Mouse (Mus musculus) hindbrain, embryonic 15.5 days (tissue): Measurements from ENCODE around the gene Get4. TPM values are rescaled to one million over a fixed set of nuclear protein-coding genes. Genes with fewer than 3 reads are reported as not detected.

Experiments used
- ATAC-seq: fragments of 200-750 bp; cut with Nextera tagmentation; 2 replicates; pipeline ENCODE4 v1.8.0; 2017; ENCODE audit warnings: low read depth, moderate number of reproducible peaks, moderate TSS enrichment; ENCODE audit not compliant: low FRiP score
- H3K27ac ChIP-seq: fragments of 300-500 bp; sonication (generic); replicated peaks from 2 replicates; pipeline ENCODE4 v1.5.1; 2015; ENCODE audit warnings: mild to moderate bottlenecking, inconsistent platforms
- H3K27me3 ChIP-seq: fragments of 300-500 bp; sonication (generic); 2 replicates; pipeline ENCODE4 v1.6.1; 2015; ENCODE audit warnings: control low read depth, inconsistent platforms
- H3K36me3 ChIP-seq: fragments of 300-500 bp; sonication (generic); 2 replicates; pipeline ENCODE4 v1.6.1; 2015; ENCODE audit warnings: control low read depth, inconsistent platforms
- H3K4me1 ChIP-seq: fragments of 300-500 bp; sonication (generic); replicated peaks from 2 replicates; pipeline ENCODE4 v1.6.1; 2015; ENCODE audit warnings: control low read depth, inconsistent platforms
- H3K4me2 ChIP-seq: fragments of 300-500 bp; sonication (generic); 2 replicates; pipeline ENCODE4 v1.6.1; 2015; ENCODE audit warnings: moderate library complexity, mild to moderate bottlenecking, inconsistent platforms
- H3K4me3 ChIP-seq: fragments of 300-500 bp; sonication (generic); 2 replicates; pipeline ENCODE4 v1.5.1; 2015; ENCODE audit warnings: mild to moderate bottlenecking, inconsistent platforms
- H3K9ac ChIP-seq: fragments of 300-500 bp; sonication (generic); 2 replicates; pipeline ENCODE4 v1.6.1; 2015; ENCODE audit warnings: inconsistent platforms
- H3K9me3 ChIP-seq: fragments of 300-500 bp; sonication (generic); 2 replicates; pipeline ENCODE4 v1.6.1; 2016; ENCODE audit warnings: control low read depth, inconsistent platforms
- WGBS: fragments of 180-500 bp; shearing (Covaris S2); methylation state at CpG from one replicate; pipeline ENCODE4 v1.1.7; 2015; 5-methylcytosine and 5-hydroxymethylcytosine counted together
- polyA plus RNA-seq: library from polyadenylated mRNA; unstranded; fragments of >200 nt; fragmentation: Nextera tagmentation; extraction: Ambion mirVana; gene quantifications from 2 replicates; pipeline ENCODE4 v1.2.1, GENCODE M21; 2015

The Get4 gene
- polyA plus RNA-seq, 1 experiment from 2014 or later = 126 TPM

- H3K9me3 ChIP-seq = peaks cover 3% of the 10 kb centered on the region; the same call in 1 of the 2 replicates
- 87% methylated on average over 9 of the region's 9 CpGs for WGBS
- H3K27me3 ChIP-seq = no peaks in the 10 kb centered on the region
- no peak overlapping the region for H3K9ac ChIP-seq
- no peaks in the 10 kb centered on the region for H3K4me1 ChIP-seq
- H3K4me3 ChIP-seq = no peak overlapping the region
- no peak overlapping the region for H3K4me2 ChIP-seq
- no peak overlapping the region for H3K27ac ChIP-seq
- no peak for ATAC-seq
- no peaks in the 10 kb centered on the region for H3K36me3 ChIP-seq
Measured at GRCm38 (mm10) chr5:139311822-139312221, 59.7 kb downstream of the Get4 start.

- H3K4me1 ChIP-seq = no peaks in the 10 kb centered on the region
Measured at GRCm38 (mm10) chr5:139313536-139313935, 61.4 kb downstream of the Get4 start.

GRCm38 (mm10) chr5:139314941-139315642, 63.0 kb downstream of the Get4 start:
- H3K4me3 ChIP-seq = no peak overlapping the region
- no peak overlapping the region for H3K9ac ChIP-seq
- H3K4me2 ChIP-seq = no peak overlapping the region
- no peak for ATAC-seq
- peaks cover 3% of the 10 kb centered on the region; the same call in 1 of the 2 replicates for H3K9me3 ChIP-seq
- H3K27me3 ChIP-seq = no peaks in the 10 kb centered on the region
- 78% methylated on average over 12 of the region's 12 CpGs for WGBS
- no peaks in the 10 kb centered on the region for H3K36me3 ChIP-seq
- H3K27ac ChIP-seq = no peak overlapping the region
- no peaks in the 10 kb centered on the region for H3K4me1 ChIP-seq

More at GRCm38 (mm10) chr5:139313536-139313935, 61.4 kb downstream of the Get4 start:
- Histone ChIP-seq H3K36me3 (no peaks in the 10 kb centered on the region), H3K27me3 (no peaks in the 10 kb centered on the region), H3K4me2 (no peak overlapping the region), H3K27ac (no peak overlapping the region), H3K9me3 (peaks cover 3% of the 10 kb centered on the region; the same call in 1 of the 2 replicates), H3K9ac (no peak overlapping the region), H3K4me3 (no peak overlapping the region)
- WGBS = 78% methylated on average over 9 of the region's 9 CpGs
- ATAC-seq = no peak

DNA sequence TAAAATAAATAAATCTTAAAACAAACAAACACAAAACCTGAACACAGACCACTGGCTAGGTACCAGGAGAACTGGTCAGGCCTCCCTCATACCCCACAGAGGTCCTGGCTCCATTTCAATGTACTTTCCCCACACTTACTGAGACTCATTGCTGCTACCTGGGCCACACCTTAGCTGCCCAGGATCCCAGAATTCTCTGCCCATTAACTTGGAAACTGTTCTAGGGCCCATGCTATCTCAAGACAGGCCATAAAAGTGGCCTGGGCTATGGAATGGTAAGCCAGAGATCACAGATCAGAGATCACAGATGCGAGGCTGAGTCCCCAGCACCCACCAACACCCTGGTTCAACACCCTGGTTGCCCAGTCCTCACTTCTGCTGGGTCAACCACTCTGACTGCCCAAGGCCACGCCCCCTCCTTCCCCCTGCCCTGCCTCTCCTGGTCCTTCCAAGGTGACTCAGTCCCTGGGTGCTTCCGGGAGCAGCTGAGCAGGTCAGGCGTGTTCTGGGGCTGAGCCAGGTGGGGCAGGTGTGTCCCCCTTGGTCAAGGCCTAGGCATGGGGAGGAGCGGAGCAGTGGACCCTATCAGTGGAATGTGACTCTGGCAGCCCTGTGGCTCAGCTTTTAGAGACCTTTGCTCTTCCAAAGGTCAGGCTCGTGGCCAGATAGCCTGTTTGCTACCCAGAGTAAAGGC, 65.0 kb downstream of the Get4 start:
- Histone ChIP-seq H3K36me3 (no peaks in the 10 kb centered on the region), H3K9ac (no peak overlapping the region), H3K27me3 (no peaks in the 10 kb centered on the region), H3K4me2 (no peak overlapping the region), H3K9me3 (no peaks in the 10 kb centered on the region), H3K4me3 (no peak overlapping the region), H3K27ac (no peak overlapping the region), H3K4me1 (no peaks in the 10 kb centered on the region)
- no peak for ATAC-seq
- WGBS = 81% methylated on average over 6 of the region's 6 CpGs

DNA sequence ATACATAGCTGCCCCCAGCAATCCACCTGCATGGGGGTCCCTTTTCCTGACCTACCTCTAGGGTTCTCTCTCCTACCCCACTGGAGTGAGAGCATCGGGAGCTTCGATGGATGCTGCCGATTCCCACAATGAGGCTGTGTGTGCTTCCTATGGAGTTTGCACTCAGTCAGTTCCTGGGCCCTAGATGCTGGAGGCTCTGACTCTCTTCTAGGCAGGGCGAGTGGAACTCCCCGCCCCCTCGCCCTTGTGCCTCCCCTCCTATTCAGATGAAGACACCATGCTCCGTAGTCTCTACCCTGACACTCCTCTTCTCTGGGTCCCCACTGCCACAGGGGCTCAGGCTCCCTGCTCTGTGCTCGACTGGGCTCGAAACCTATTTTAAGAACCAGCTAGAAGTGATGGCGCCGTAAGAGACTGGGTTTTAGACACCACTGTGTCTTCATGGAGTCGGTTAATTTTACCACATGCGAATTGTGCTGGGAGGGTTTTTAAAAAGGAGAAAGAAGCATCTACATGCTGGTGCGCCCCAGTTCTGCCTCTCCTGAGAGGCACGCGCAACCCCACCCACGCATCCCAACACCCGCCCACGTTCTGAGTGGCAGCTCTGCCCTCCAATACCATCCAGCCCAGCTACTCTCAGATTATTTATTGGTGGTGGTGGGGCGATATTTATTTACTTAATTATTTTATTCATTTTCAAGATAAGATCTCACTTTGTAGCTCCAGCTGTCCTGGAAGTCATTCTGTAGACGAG, 65.8 kb downstream of the Get4 start:
- Histone ChIP-seq H3K4me2 (no peak overlapping the region), H3K27me3 (no peaks in the 10 kb centered on the region), H3K9me3 (no peaks in the 10 kb centered on the region), H3K4me3 (no peak overlapping the region), H3K9ac (no peak overlapping the region), H3K4me1 (peaks cover under 1% of the 10 kb centered on the region), H3K27ac (no peak overlapping the region), H3K36me3 (no peaks in the 10 kb centered on the region)
- ATAC-seq = no peak
- WGBS = 65% methylated on average over 21 of the region's 21 CpGs

Other genes starting within 250 kb of the Get4 start
- 284 and 294 TPM in 2 replicates for gene Prkar1b, start 102.3 kb upstream of the Get4 start, polyA plus RNA-seq
- gene Dnaaf5, start 102.1 kb upstream of the Get4 start, polyA plus RNA-seq = 3.8 and 6.1 TPM in 2 replicates
- 40.8 and 45.3 TPM in 2 replicates for gene Sun1, start 51.7 kb upstream of the Get4 start, polyA plus RNA-seq
- 124 and 132 TPM in 2 replicates for gene Adap1, start 73.3 kb downstream of the Get4 start, polyA plus RNA-seq
- 91.9 and 98.8 TPM in 2 replicates for gene Cox19, start 99.1 kb downstream of the Get4 start, polyA plus RNA-seq
- not detected in 2 replicates for gene Cyp2w1, start 100.3 kb downstream of the Get4 start, polyA plus RNA-seq
- gene Gpr146, start 125.4 kb downstream of the Get4 start, polyA plus RNA-seq = 2.6 and 2.9 TPM in 2 replicates
- 0.22 and 0.43 TPM in 2 replicates for gene C130050O18Rik, start 153.0 kb downstream of the Get4 start, polyA plus RNA-seq
- gene Gper1, start 170.8 kb downstream of the Get4 start, polyA plus RNA-seq = 7.6 and 8.6 TPM in 2 replicates
- 16.2 and 17.9 TPM in 2 replicates for gene 3110082I17Rik, start 208.2 kb downstream of the Get4 start, polyA plus RNA-seq
- 19.7 and 27.1 TPM in 2 replicates for gene Zfand2a, start 232.2 kb downstream of the Get4 start, polyA plus RNA-seq